Mouse (Mus musculus) kidney, adult 2 months (tissue): ENCODE data around the gene Senp1.

Source experiments
- CTCF ChIP-seq: fragments of 200-500 bp; conservative IDR thresholded peaks from 2 replicates; pipeline ENCODE4 v1.5.1; 2011; ENCODE audit warnings: low read depth, mild to moderate bottlenecking, control low read depth, low read length, moderate library complexity, mixed read lengths; ENCODE audit not compliant: insufficient read depth, insufficient read length
- POLR2A ChIP-seq: fragments of 200-500 bp; IDR thresholded peaks from one replicate; pipeline ENCODE4 v1.6.1; 2011; ENCODE audit warnings: low read depth, low read length, control low read depth

GRCm38 (mm10) chr15:98074521-98074920 lies 19.0 kb downstream of the Senp1 start:
- TF ChIP-seq POLR2A (no peak), CTCF (no peak)
